Mouse (Mus musculus): ENCODE data around the gene Rnd1. TPM values are rescaled to one million over a fixed set of nuclear protein-coding genes. Genes with fewer than 3 reads are reported as not detected.

Rnd1 gene
- polyA plus RNA-seq, 1 experiment from 2014 or later = 0.66 TPM

DNA sequence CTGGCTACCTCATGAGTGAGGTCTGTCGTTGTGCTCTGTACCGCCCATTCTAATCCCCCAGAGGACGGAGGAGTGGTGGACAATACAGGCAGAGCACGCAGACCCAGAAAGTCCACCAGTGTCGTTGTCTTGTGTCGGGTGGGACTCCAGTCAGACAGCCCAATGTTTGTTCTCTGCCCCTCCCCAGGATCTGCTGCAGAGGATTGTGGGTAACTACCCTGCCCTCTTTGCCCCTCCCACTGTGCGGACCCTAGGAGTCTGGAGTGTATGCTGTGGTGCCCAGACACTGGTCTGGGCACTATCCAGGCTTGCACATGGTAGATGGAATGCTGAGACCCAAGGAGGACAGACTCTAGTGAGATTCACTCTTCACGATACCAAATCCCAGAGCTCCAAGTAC, 19.0 kb upstream of the Rnd1 start:
- ATAC-seq (replicated peaks; ENCODE audit: low FRiP score, low read depth) (no peak), DNase-seq (ENCODE audit: low spot score) (no peak)
- no peaks in the 10 kb centered on the region for H3K9me3 ChIP-seq (replicated peaks; ENCODE audit: low read length)
- no peak overlapping the region for H3K4me3 ChIP-seq (replicated peaks; ENCODE audit: low read depth, low read length)
- H3K27me3 ChIP-seq (ENCODE audit: insufficient read depth, low read length) = peaks cover 15% of the 10 kb centered on the region
- no peak overlapping the region for H3K4me2 ChIP-seq (ENCODE audit: low read length)
- H3K36me3 ChIP-seq (ENCODE audit: insufficient read depth, low read length) = no peaks in the 10 kb centered on the region
- H3K27ac ChIP-seq = no peak overlapping the region
- 55% methylated on average over 8 of the region's 8 CpGs for WGBS
- TF ChIP-seq CTCF (IDR thresholded peaks at IDR 0.05; ENCODE audit: low read depth) = no peak
- no peak overlapping the region for H3K9ac ChIP-seq (ENCODE audit: low read depth, low read length)
- H3K4me1 ChIP-seq (replicated peaks; ENCODE audit: insufficient read depth, low read length) = peaks cover 9% of the 10 kb centered on the region; the same call in 1 of the 2 replicates

DNA sequence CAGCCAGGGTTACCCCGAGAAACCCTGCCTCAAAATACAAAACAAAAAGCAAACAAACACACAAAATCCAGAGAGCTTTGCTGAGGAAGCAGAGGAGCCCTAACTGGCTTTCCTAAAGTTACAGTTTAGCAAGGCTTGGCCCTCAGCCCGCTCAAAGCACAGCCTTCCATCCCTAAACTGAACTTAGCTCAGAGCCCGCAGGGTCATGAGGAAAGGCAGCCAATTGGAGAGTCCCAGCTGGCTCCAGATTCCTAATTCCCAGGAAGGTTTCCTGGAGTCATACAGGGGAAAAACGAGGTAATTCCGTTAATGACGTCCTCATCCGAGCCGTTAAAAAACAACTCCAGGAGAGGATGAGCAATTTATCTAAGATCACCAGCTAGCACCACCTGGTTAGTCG, 18.5 kb upstream of the Rnd1 start:
- no peak for TF ChIP-seq CTCF (IDR thresholded peaks at IDR 0.05; ENCODE audit: low read depth)
- Histone ChIP-seq H3K4me2 (ENCODE audit: low read length) (no peak overlapping the region), H3K27ac (no peak overlapping the region), H3K9me3 (replicated peaks; ENCODE audit: low read length) (no peaks in the 10 kb centered on the region), H3K9ac (ENCODE audit: low read depth, low read length) (no peak overlapping the region), H3K4me1 (replicated peaks; ENCODE audit: insufficient read depth, low read length) (peaks cover 9% of the 10 kb centered on the region; the same call in 1 of the 2 replicates), H3K27me3 (ENCODE audit: insufficient read depth, low read length) (peaks cover 10% of the 10 kb centered on the region), H3K36me3 (ENCODE audit: insufficient read depth, low read length) (no peaks in the 10 kb centered on the region), H3K4me3 (replicated peaks; ENCODE audit: low read depth, low read length) (no peak overlapping the region)
- ATAC-seq (replicated peaks; ENCODE audit: low FRiP score, low read depth) = no peak
- no peak for DNase-seq (ENCODE audit: low spot score)
- 32% methylated on average over 9 of the region's 9 CpGs for WGBS

GRCm38 (mm10) chr15:98692171-98692715, 15.0 kb upstream of the Rnd1 start:
- Histone ChIP-seq H3K9me3 (replicated peaks; ENCODE audit: low read length) (no peaks in the 10 kb centered on the region), H3K4me1 (replicated peaks; ENCODE audit: insufficient read depth, low read length) (peaks cover 9% of the 10 kb centered on the region; the same call in 1 of the 2 replicates), H3K27me3 (ENCODE audit: insufficient read depth, low read length) (no peaks in the 10 kb centered on the region), H3K9ac (ENCODE audit: low read depth, low read length) (no peak overlapping the region), H3K4me2 (ENCODE audit: low read length) (no peak overlapping the region), H3K4me3 (replicated peaks; ENCODE audit: low read depth, low read length) (no peak overlapping the region), H3K27ac (no peak overlapping the region), H3K36me3 (ENCODE audit: insufficient read depth, low read length) (no peaks in the 10 kb centered on the region)
- DNase-seq (ENCODE audit: low spot score) (peak; percentile 68), ATAC-seq (replicated peaks; ENCODE audit: low FRiP score, low read depth) (no peak)
- no peak for TF ChIP-seq CTCF (IDR thresholded peaks at IDR 0.05; ENCODE audit: low read depth)
- WGBS = 20% methylated on average over 11 of the region's 11 CpGs

- Histone ChIP-seq H3K27ac (no peak overlapping the region), H3K9ac (ENCODE audit: low read depth, low read length) (no peak overlapping the region), H3K36me3 (ENCODE audit: insufficient read depth, low read length) (no peaks in the 10 kb centered on the region), H3K4me1 (replicated peaks; ENCODE audit: insufficient read depth, low read length) (peaks cover 9% of the 10 kb centered on the region; the same call in 1 of the 2 replicates), H3K27me3 (ENCODE audit: insufficient read depth, low read length) (no peaks in the 10 kb centered on the region), H3K9me3 (replicated peaks; ENCODE audit: low read length) (no peaks in the 10 kb centered on the region), H3K4me2 (ENCODE audit: low read length) (no peak overlapping the region), H3K4me3 (replicated peaks; ENCODE audit: low read depth, low read length) (no peak overlapping the region)
- WGBS = 32% methylated on average over 7 of the region's 7 CpGs
- DNase-seq (ENCODE audit: low spot score) (no peak), ATAC-seq (replicated peaks; ENCODE audit: low FRiP score, low read depth) (no peak)
- TF ChIP-seq CTCF (IDR thresholded peaks at IDR 0.05; ENCODE audit: low read depth) = no peak
These were observed 14.4 kb upstream of the Rnd1 start for GRCm38 (mm10) chr15:98691486-98692147.

DNA sequence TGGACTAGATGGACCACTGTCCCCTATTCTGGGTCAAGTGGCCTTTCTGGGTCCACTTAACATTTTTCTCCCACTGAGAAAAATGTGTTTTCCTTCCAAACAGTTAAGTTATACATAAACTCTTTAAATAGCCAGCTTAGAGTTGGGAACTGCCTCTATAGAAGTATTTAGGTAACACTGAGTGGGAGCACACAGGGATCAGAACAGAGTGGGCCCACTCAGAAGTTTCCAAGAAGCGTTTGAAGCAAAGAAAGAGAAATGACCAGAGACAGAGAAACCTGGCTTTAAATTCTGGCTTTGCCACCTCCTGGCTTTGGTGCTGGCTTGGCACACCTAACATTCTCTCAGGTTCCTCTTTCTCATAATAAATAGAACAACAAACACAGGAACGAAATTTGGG, 12.4 kb upstream of the Rnd1 start:
- no peak for TF ChIP-seq CTCF (IDR thresholded peaks at IDR 0.05; ENCODE audit: low read depth)
- Histone ChIP-seq H3K9ac (ENCODE audit: low read depth, low read length) (no peak overlapping the region), H3K4me2 (ENCODE audit: low read length) (no peak overlapping the region), H3K36me3 (ENCODE audit: insufficient read depth, low read length) (no peaks in the 10 kb centered on the region), H3K4me1 (replicated peaks; ENCODE audit: insufficient read depth, low read length) (peaks cover 5% of the 10 kb centered on the region; the same call in 1 of the 2 replicates), H3K9me3 (replicated peaks; ENCODE audit: low read length) (no peaks in the 10 kb centered on the region), H3K27ac (no peak overlapping the region), H3K4me3 (replicated peaks; ENCODE audit: low read depth, low read length) (no peak overlapping the region), H3K27me3 (ENCODE audit: insufficient read depth, low read length) (no peaks in the 10 kb centered on the region)
- 80% methylated on average over 2 of the region's 2 CpGs for WGBS
- ATAC-seq (replicated peaks; ENCODE audit: low FRiP score, low read depth) = no peak
- no peak for DNase-seq (ENCODE audit: low spot score)

GRCm38 (mm10) chr15:98685926-98686325, 8.7 kb upstream of the Rnd1 start:
- H3K27me3 ChIP-seq (ENCODE audit: insufficient read depth, low read length) = no peaks in the 10 kb centered on the region
- H3K4me1 ChIP-seq (replicated peaks; ENCODE audit: insufficient read depth, low read length) = no peaks in the 10 kb centered on the region
- no peak for ATAC-seq (replicated peaks; ENCODE audit: low FRiP score, low read depth)
- WGBS = 78% methylated on average over 3 of the region's 3 CpGs
- no peaks in the 10 kb centered on the region for H3K9me3 ChIP-seq (replicated peaks; ENCODE audit: low read length)
- no peak overlapping the region for H3K4me2 ChIP-seq (ENCODE audit: low read length)
- no peak overlapping the region for H3K4me3 ChIP-seq (replicated peaks; ENCODE audit: low read depth, low read length)
- no peak overlapping the region for H3K9ac ChIP-seq (ENCODE audit: low read depth, low read length)
- no peaks in the 10 kb centered on the region for H3K36me3 ChIP-seq (ENCODE audit: insufficient read depth, low read length)
- TF ChIP-seq CTCF (IDR thresholded peaks at IDR 0.05; ENCODE audit: low read depth) = peak; percentile 27; the same call in 1 of the 2 replicates
- no peak for DNase-seq (ENCODE audit: low spot score)
- H3K27ac ChIP-seq = no peak overlapping the region

Measured in kidney, postnatal 0 days (tissue).